Mouse (Mus musculus) left cerebral cortex, postnatal 4 days (tissue): ENCODE results near the gene Olfr750. TPM values are rescaled to one million over a fixed set of nuclear protein-coding genes. Genes with fewer than 3 reads are reported as not detected.
"Not testable (repeated sequence)": the region's sequence is repeated elsewhere in the genome, so short reads cannot be mapped to it uniquely, and the experiment has no call there.

Experiments
- DNase-seq: peaks from one replicate; pipeline ENCODE4 v3.0.0-alpha.2; 2022
- intact Hi-C: fragments of 180-260 bp; cut with DNase I; formaldehyde crosslinking; loops from one replicate; pipeline ENCODE4 v1.15.1; 2025
- total RNA-seq, 2 experiments: library from RNA; stranded (reverse); gene quantifications; 2 replicates each; pipeline ENCODE4 v1.2.3; 2021

Gene Olfr750
- not detected for total RNA-seq

GRCm38 (mm10) chr14:51074335-51074734 lies at the start of gene Olfr750:
TSS of gene Olfr750 (minus strand) at chr14:51074435.
- intact Hi-C loops: no loop called here
- DNase-seq: no peak

GRCm38 (mm10) chr14:51113916-51114560 lies 39.8 kb upstream of the Olfr750 start, which contains the start of gene Eddm3b:
TSS of gene Eddm3b (plus strand) at chr14:51114426.
- intact Hi-C loops: no loop called here
- DNase-seq: no peak

- intact Hi-C loops: no loop called here
- no peak for DNase-seq
Observed at GRCm38 (mm10) chr14:51113476-51113875, 39.2 kb upstream of the Olfr750 start.

GRCm38 (mm10) chr14:51111966-51112365 lies 37.7 kb upstream of the Olfr750 start:
- intact Hi-C loops: no loop called here
- no peak for DNase-seq

GRCm38 (mm10) chr14:51106449-51106967 lies 32.3 kb upstream of the Olfr750 start:
- intact Hi-C loops: loop anchor here (10.0 kb wide), 3 partner anchors 138 to 768 kb away; no protein-coding TSS in a partner anchor
- DNase-seq: no peak

- intact Hi-C loops: loop anchor here (10.0 kb wide), 3 partner anchors 140 to 770 kb away; no protein-coding TSS in a partner anchor
- no peak for DNase-seq
Observed at GRCm38 (mm10) chr14:51104366-51104765, 30.1 kb upstream of the Olfr750 start.

GRCm38 (mm10) chr14:51103217-51103616 lies 29.0 kb upstream of the Olfr750 start:
- DNase-seq: peak; percentile 77
- intact Hi-C loops: loop anchor here (10.0 kb wide), 3 partner anchors 142 to 772 kb away; no protein-coding TSS in a partner anchor

GRCm38 (mm10) chr14:51101284-51101683 lies 27.0 kb upstream of the Olfr750 start:
- intact Hi-C loops: loop anchor here (10.0 kb wide), 3 partner anchors 144 to 774 kb away; no protein-coding TSS in a partner anchor
- no peak for DNase-seq

- intact Hi-C loops: no loop called here
- DNase-seq: no peak
Observed at GRCm38 (mm10) chr14:51098921-51099320, 24.7 kb upstream of the Olfr750 start.

- DNase-seq: peak; percentile 61
- intact Hi-C loops: not testable (repeated sequence)
Observed at GRCm38 (mm10) chr14:51098300-51098699, 24.1 kb upstream of the Olfr750 start.

- intact Hi-C loops: no loop called here
- no peak for DNase-seq
Observed at GRCm38 (mm10) chr14:51095736-51096524, 21.7 kb upstream of the Olfr750 start.

GRCm38 (mm10) chr14:51094921-51095320 lies 20.7 kb upstream of the Olfr750 start:
- intact Hi-C loops: no loop called here
- no peak for DNase-seq

- intact Hi-C loops: no loop called here
Observed at GRCm38 (mm10) chr14:51094096-51094875, 20.1 kb upstream of the Olfr750 start.

GRCm38 (mm10) chr14:51093496-51093895 lies 19.3 kb upstream of the Olfr750 start:
- intact Hi-C loops: no loop called here

More at GRCm38 (mm10) chr14:51094096-51094875, 20.1 kb upstream of the Olfr750 start:
- no peak for DNase-seq

GRCm38 (mm10) chr14:51092073-51092620 lies 17.9 kb upstream of the Olfr750 start:
- intact Hi-C loops: no loop called here
- DNase-seq: no peak

More at GRCm38 (mm10) chr14:51093496-51093895, 19.3 kb upstream of the Olfr750 start:
- no peak for DNase-seq

GRCm38 (mm10) chr14:51090921-51091900 lies 17.0 kb upstream of the Olfr750 start, which contains the start of the genes Rnase4 and Ang:
TSS of gene Rnase4 (plus strand) at chr14:51091077.
TSS of gene Ang (plus strand) at chr14:51091150.
- intact Hi-C loops: no loop called here
- DNase-seq: peak; percentile 32

GRCm38 (mm10) chr14:51090077-51090781 lies 16.0 kb upstream of the Olfr750 start:
- intact Hi-C loops: no loop called here
- peak; percentile 73 for DNase-seq

- intact Hi-C loops: loop anchor here (2.0 to 5.0 kb wide), 2 partner anchors 25 to 287 kb away; no protein-coding TSS in a partner anchor
- no peak for DNase-seq
Observed at GRCm38 (mm10) chr14:51089674-51090076, 15.4 kb upstream of the Olfr750 start.
